Mouse (Mus musculus): ENCODE results near the gene Ipmk.
"Not testable (repeated sequence)": the region's sequence is repeated elsewhere in the genome, so short reads cannot be mapped to it uniquely, and the experiment has no call there.

The Ipmk gene

GRCm38 (mm10) chr10:71413401-71413800, 65.8 kb downstream of the Ipmk start:
- intact Hi-C loops (cut with DNase I), result no loop called here

DNA sequence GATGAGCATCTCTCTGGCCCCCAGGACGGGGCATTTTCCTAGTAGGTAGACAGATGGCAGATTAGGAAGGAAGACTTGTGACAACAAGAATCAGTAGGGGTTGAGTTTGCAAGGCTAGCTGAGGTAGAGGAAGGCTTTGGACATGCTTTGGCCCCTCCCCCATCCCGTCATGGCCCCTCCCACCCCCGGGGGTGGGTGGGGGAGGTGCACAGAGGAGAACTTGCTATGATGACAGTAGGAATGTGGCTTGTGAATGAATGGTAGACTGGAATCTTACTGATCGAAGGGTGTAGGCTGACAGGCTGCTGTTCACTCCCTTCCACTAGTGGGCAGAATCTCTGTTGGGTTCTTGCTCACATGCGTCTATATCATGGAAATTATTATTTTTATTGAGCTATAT, 74.0 kb downstream of the Ipmk start:
- intact Hi-C loops (cut with DNase I), result no loop called here

DNA sequence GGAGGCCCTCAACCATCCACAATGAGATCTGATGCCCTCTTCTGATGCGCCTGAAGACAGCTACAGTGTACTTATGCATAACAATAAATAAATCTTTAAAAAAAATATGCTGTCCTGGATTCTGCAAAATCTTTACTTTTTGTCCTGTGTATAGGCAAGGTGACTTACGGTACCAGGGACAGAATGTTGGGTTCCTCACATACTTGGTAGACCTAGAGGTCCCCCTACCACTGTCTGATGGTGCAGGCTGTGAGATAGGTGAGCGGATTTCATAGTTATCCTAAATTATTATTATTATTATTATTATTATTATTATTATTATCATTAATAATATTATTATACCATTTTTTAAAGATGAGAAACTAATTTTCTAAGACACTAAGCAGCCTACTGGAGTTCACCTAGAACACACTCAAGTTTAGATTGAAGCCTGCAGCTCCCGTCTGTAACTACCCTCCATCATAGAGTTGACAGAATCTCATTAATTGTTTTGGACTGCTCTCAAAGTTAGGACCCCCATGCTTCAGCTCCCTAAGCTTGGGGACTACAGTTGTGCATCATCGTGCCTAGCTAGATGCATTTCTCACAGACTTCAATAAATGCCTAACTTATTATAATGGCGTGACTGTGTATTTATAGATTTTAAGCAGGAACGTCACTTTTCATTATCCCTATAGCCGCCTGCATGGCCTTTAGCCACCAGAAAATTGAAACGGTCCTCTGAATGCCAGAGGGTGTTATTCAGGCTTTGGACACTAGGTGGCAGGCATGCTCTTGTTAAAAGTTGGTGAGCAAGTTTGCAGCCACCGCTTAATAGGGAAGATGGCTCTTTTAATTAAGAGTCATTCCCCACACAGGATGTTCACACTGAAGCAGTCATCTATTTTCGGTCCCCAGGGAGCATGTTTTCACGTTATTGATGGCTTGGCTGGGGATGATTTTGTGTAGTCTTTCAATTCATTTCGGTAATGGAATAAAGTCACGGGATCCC, 74.8 kb downstream of the Ipmk start:
- intact Hi-C loops (cut with DNase I), result no loop called here

GRCm38 (mm10) chr10:71426740-71427139, 79.2 kb downstream of the Ipmk start:
- intact Hi-C loops (cut with DNase I), result no loop called here

DNA sequence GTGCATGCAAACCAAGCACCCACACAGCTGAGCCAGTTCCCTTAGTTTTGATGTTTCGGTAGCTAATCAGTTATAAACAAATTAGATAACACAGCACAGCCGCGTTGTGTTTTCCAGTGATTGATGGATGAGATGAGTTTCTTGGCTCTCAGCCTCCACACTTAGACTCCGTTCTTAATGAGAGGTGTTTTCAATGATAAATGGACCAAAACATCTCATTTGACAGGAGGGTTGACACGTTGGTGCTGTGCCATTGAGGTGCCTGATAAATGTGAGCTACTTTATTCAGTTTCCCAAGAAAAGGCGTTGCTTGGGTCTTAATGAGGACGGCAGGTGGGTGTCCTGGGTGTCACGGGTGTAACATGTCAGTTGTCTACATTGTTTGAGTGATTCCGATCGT, 79.8 kb downstream of the Ipmk start:
- intact Hi-C loops (cut with DNase I), result no loop called here

GRCm38 (mm10) chr10:71428246-71428864, 80.8 kb downstream of the Ipmk start:
- intact Hi-C loops (cut with DNase I), result no loop called here

- intact Hi-C loops (cut with DNase I), result no loop called here
These were observed 83.1 kb downstream of the Ipmk start for GRCm38 (mm10) chr10:71430661-71431060.

- intact Hi-C loops (cut with DNase I), result no loop called here
These were observed 95.5 kb downstream of the Ipmk start for GRCm38 (mm10) chr10:71443086-71443485.

GRCm38 (mm10) chr10:71447661-71448060, 100.1 kb downstream of the Ipmk start:
- intact Hi-C loops (cut with DNase I), result no loop called here

- intact Hi-C loops (cut with DNase I), result no loop called here
These were observed 100.7 kb downstream of the Ipmk start for GRCm38 (mm10) chr10:71448284-71448683.

DNA sequence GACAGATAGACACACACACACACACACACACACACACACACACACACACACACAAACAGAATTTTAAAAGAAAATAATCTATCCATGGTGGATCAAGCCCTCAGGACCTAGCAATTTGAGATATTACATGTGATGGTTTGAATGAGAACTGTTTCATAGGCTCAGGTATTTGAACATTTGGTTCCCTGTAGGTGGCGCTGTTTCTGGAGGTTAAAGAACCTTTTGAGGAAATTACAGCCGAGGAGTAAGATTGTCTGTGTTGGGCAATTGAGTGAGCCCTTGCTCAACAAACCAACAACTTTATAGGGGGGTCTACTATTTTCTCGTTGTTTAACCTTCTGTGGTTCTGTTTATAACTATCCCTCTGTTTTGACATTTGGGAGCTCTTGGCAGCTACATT, 107.8 kb downstream of the Ipmk start:
- intact Hi-C loops (cut with DNase I), result no loop called here

DNA sequence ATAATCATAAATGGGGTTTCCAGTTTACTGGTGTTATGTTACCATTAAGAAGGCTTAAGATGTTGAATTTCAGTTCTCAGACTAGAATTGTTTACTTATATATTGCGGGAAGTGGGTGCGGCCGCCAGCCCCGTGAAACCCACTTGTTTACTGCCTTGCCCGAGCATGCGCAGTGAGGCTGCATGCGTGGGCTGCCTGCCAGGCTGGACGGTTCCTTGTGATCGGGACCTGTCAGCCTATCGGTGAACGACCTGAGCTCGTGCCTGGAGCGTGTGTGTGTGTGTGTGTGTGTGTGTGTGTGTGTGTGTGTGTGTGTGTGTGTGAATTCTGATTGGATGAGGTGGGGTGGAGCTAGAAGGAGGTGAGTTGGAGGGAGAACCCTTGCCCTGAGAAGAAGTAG, 114.8 kb downstream of the Ipmk start:
- intact Hi-C loops (cut with DNase I), result not testable (repeated sequence)

GRCm38 (mm10) chr10:71464417-71464816, 116.9 kb downstream of the Ipmk start:
- intact Hi-C loops (cut with DNase I), result no loop called here

DNA sequence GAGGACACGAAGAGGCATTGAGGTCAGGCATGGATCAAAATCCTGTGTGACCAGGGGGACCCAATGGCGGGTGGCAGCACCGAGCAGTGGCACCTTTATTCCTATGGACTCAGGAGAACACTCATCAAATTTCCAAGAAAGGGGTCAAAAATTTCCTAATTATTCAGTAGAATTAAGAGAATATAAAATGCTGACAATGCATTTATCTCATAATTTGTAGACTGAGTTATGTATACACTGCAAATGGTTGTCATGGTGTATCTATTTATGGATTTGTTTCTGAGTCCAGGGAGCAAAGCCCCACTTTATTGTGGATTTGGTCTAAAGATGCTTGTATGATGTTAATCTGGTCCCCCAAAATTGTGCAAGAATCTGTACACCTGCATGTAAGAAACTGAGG, 120.8 kb downstream of the Ipmk start:
- intact Hi-C loops (cut with DNase I), result no loop called here

DNA sequence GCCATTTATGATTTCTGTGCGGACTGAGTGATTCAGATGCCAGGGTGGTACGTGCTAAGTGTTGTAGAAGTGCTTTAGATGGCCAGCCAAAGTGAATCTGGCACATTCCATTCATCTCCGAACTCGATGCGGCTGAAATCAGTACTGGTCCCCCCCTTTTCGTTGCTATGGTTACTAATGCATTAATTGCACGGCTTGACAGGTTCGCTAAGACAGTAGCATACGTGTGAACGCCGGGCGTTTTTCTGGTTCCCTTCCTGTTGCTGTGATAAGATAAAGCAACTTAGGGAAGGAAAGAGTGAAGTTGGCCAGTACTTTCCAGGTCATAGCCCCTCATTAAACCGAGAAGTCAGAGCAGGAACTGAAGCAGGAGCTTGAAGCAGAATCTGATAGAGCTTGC, 122.2 kb downstream of the Ipmk start:
- intact Hi-C loops (cut with DNase I), result no loop called here

DNA sequence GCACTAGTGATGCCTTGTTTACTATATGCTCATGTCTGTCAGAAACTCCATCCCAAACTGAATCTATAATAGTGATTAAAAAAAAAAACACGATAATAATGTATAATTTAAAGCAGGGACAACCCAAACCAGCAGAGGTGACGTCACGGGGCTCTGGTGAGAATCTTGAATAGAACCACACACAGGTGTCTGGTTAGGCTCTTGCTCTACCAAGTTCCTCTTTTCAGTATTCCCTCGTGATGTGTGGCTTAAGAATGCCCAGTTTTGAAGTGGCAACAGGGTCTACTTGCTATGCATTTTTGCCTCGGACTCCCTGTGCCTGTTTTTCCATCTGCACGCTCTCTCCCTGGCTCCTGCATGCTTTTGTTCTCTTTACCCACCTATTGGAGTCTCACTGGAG, 124.5 kb downstream of the Ipmk start:
- intact Hi-C loops (cut with DNase I), result no loop called here

DNA sequence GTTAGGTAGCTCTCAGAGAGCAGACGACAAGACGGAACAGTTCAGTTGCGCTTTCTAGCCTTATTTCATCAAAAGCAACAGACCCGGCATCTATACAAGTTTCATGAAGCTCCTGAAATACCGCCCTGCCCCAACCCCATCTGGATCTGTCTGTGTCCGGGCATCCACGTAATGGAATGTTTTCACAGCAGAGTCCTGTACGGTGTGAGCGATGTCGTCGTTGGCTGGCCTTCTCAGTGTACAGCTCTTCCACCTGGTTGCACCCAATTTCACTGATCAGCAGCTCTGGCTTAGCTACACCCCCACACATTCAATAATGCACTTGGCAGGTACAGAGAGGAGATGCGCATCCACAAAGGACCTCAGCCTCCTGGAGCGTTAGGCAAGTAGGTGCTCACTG, 126.0 kb downstream of the Ipmk start:
- intact Hi-C loops (cut with DNase I), result no loop called here

- intact Hi-C loops (cut with DNase I), result no loop called here
These were observed 129.0 kb downstream of the Ipmk start for GRCm38 (mm10) chr10:71476471-71477080.

DNA sequence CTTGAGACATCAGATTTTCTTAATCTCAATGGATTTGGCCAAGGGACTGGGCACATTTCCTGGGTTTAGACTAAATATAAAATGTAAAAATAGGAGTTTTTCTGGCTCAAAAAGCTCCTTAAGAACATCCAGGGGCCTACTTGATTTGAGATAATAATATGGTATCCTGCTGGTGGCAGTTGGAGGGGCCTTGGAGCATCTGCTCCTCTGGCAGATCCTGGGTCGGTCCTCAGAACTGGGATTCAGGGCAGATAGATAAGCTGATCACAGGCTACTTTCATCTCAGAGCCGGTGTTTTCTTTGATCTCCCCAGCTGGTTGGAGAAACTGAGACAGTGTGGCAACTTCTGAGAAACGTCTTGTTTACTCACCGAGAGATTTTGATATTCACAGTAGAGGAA, 129.6 kb downstream of the Ipmk start:
- intact Hi-C loops (cut with DNase I), result no loop called here

- intact Hi-C loops (cut with DNase I), result no loop called here
These were observed 132.2 kb downstream of the Ipmk start for GRCm38 (mm10) chr10:71479700-71480325.
